Mouse (Mus musculus) MEL (cell line): Measurements from ENCODE around the gene Lipa.

Source experiments
- CTCF ChIP-seq, 3 experiments: IDR thresholded peaks in 2 of 3; conservative IDR thresholded peaks in 1 of 3; 2 replicates each; pipeline ENCODE4 v1.5.1; 2011 to 2012; ENCODE audit warnings: low read length in 3 of 3, low read depth in 2 of 3, mild to moderate bottlenecking in 2 of 3, improper control_type of control experiment in 1 of 3, inconsistent platforms in 1 of 3, mixed read lengths in 1 of 3, moderate library complexity in 1 of 3; ENCODE audit not compliant: control insufficient read depth in 1 of 3, insufficient read depth in 1 of 3, poor library complexity in 1 of 3, severe bottlenecking in 1 of 3
- EP300 ChIP-seq, 2 experiments: IDR thresholded peaks; 2 replicates each; pipeline ENCODE4 v1.6.1; 2011; ENCODE audit warnings: improper control_type of control experiment in 2 of 2, low read length in 2 of 2, low read depth in 1 of 2, mild to moderate bottlenecking in 1 of 2
- GATA1 ChIP-seq: IDR thresholded peaks from 2 replicates; pipeline ENCODE4 v1.6.1; 2011; ENCODE audit warnings: low read depth, low read length, improper control_type of control experiment
- MAZ ChIP-seq: IDR thresholded peaks from 2 replicates; pipeline ENCODE4 v1.6.1; 2012; ENCODE audit warnings: low read depth, mild to moderate bottlenecking, inconsistent platforms, low read length, improper control_type of control experiment
- RCOR1 ChIP-seq: IDR thresholded peaks from 2 replicates; pipeline ENCODE4 v1.6.1; 2012; ENCODE audit warnings: low read depth, mild to moderate bottlenecking, inconsistent platforms, low read length, improper control_type of control experiment
- UBTF ChIP-seq: IDR thresholded peaks from 2 replicates; pipeline ENCODE4 v1.6.1; 2012; ENCODE audit warnings: low read depth, mild to moderate bottlenecking, inconsistent platforms, low read length, improper control_type of control experiment, moderate library complexity, borderline replicate concordance; ENCODE audit not compliant: insufficient read depth
- ZNF384 ChIP-seq: IDR thresholded peaks from 2 replicates; pipeline ENCODE4 v1.6.1; 2012; ENCODE audit warnings: low read depth, mild to moderate bottlenecking, inconsistent platforms, low read length, improper control_type of control experiment

- TF ChIP-seq ZNF384 (no peak), EP300 (IDR thresholded peaks at IDR 0.05; ENCODE audit: low read depth in 1 of 2, low read length in 2 of 2) (no peak), GATA1 (no peak), CTCF (IDR thresholded peaks at IDR 0.05 in 2 of 3, conservative IDR thresholded peaks at IDR 0.05 in 1 of 3; ENCODE audit: control insufficient read depth in 1 of 3, insufficient read depth in 1 of 3, low read depth in 2 of 3, low read length in 3 of 3, poor library complexity in 1 of 3, severe bottlenecking in 1 of 3) (no peak), MAZ (no peak), UBTF (no peak), RCOR1 (no peak)
These were observed 30.9 kb downstream of the Lipa start for GRCm38 (mm10) chr19:34496353-34496752.
